Comparison of ENCODE assay signal across 11 mouse cellular contexts in genomic region chr7:35373146-35373989, GRCm38 (mm10). TPM values are rescaled to one million over a fixed set of nuclear protein-coding genes. Genes with fewer than 3 reads are reported as not detected.
DNase-seq lines count a peak whose midpoint lies in the region; ATAC-seq and TF ChIP-seq lines count a peak whose summit lies in the region.
"Had no signal": no experiment of that assay in that cellular context is flagged by ENCODE, and none has a peak within 500 bp of the region (broad histone marks: within the 10 kb centered on the region; RNA-seq: fewer than 3 reads in every experiment).

No protein-coding gene starts in this region.

- DNase-seq in heart, postnatal 10 days = no peak
- no peak for DNase-seq in ES-E14 (ENCODE audit: low read depth, low spot score)
- peak; percentile 60 for DNase-seq in kidney, adult 18-20 months
- DNase-seq in liver, embryonic 11.5 days (ENCODE audit: low spot score) = no peak
- DNase-seq in Muller cell, postnatal 12 days (ENCODE audit: inconsistent ontology term) = no peak
- no peak for DNase-seq in right cerebral cortex, postnatal 25 days
- no peak for DNase-seq in midbrain, embryonic 14.5 days
- DNase-seq: thymus, postnatal 14 days had no signal

- H3K4me2 ChIP-seq in heart, embryonic 14.5 days (ENCODE audit: low read length) = peak overlapping the region; percentile 11; the same call in 1 of the 2 replicates
- H3K4me2 ChIP-seq in liver, embryonic 11.5 days = no peak overlapping the region
- H3K4me2 ChIP-seq in midbrain, embryonic 14.5 days (ENCODE audit: low read length) = no peak overlapping the region

- H3K4me3 ChIP-seq in heart, embryonic 14.5 days (ENCODE audit: control insufficient read depth in 1 of 2, insufficient read depth in 1 of 2, low read depth in 1 of 2, low read length in 2 of 2) = no peak overlapping the region
- peak overlapping the region in 1 of 2 experiments; percentile 52; a peak in 1 of 4 replicates for H3K4me3 ChIP-seq in ES-E14 (ENCODE audit: insufficient read depth in 1 of 2, low read depth in 1 of 2, low read length in 2 of 2, poor library complexity in 1 of 2, severe bottlenecking in 1 of 2)
- no peak overlapping the region for H3K4me3 ChIP-seq in liver, embryonic 11.5 days (ENCODE audit: low read depth, low read length)
- no peak overlapping the region for H3K4me3 ChIP-seq in midbrain, embryonic 14.5 days (replicated peaks; ENCODE audit: low read depth, low read length)

- H3K27me3 ChIP-seq in heart, embryonic 14.5 days (ENCODE audit: control insufficient read depth, insufficient read depth, low read length) = no peaks in the 10 kb centered on the region
- no peaks in the 10 kb centered on the region for H3K27me3 ChIP-seq in liver, embryonic 11.5 days (replicated peaks; ENCODE audit: control insufficient read depth, insufficient read depth, low read length)
- no peaks in the 10 kb centered on the region for H3K27me3 ChIP-seq in midbrain, embryonic 14.5 days (ENCODE audit: control insufficient read depth, insufficient read depth, low read length)

- no peaks in the 10 kb centered on the region for H3K36me3 ChIP-seq in heart, embryonic 14.5 days (ENCODE audit: control insufficient read depth, insufficient read depth, low read length)
- H3K36me3 ChIP-seq in ES-E14 (ENCODE audit: control insufficient read depth, insufficient read depth, low read length, poor library complexity, severe bottlenecking) = peaks cover 6% of the 10 kb centered on the region; the same call in 1 of the 2 replicates
- no peaks in the 10 kb centered on the region; the same call in 1 of the 2 replicates for H3K36me3 ChIP-seq in liver, embryonic 11.5 days (ENCODE audit: control insufficient read depth, insufficient read depth, low read length)
- H3K36me3 ChIP-seq in midbrain, embryonic 14.5 days (ENCODE audit: control insufficient read depth, insufficient read depth, low read length) = no peaks in the 10 kb centered on the region

- WGBS in heart, embryonic 14.5 days = 54% methylated on average over 16 of the region's 16 CpGs
- WGBS in liver, embryonic 11.5 days = 69% methylated on average over 16 of the region's 16 CpGs
- 62% methylated on average over 16 of the region's 16 CpGs for WGBS in midbrain, embryonic 14.5 days

- peak; percentile 72 for ATAC-seq in heart, embryonic 14.5 days (ENCODE audit: insufficient number of reproducible peaks, insufficient read depth, low FRiP score, low read depth)
- ATAC-seq in liver, embryonic 11.5 days (replicated peaks; ENCODE audit: low FRiP score) = peak; percentile 31; the same call in 1 of the 2 replicates
- no peak for ATAC-seq in midbrain, embryonic 14.5 days (ENCODE audit: low FRiP score, low TSS enrichment)
- ATAC-seq: forebrain, embryonic 16.5 days; midbrain, embryonic 16.5 days had no signal

- 0 out of 2 replicates have a peak, but pooled peaks cover 5% of the 10 kb centered on the region for H3K9me3 ChIP-seq in heart, embryonic 14.5 days (ENCODE audit: control insufficient read depth, low read length)
- no peaks in the 10 kb centered on the region for H3K9me3 ChIP-seq in ES-E14 (ENCODE audit: control insufficient read depth, insufficient read depth, low read depth, low read length)
- no peaks in the 10 kb centered on the region for H3K9me3 ChIP-seq in liver, embryonic 11.5 days (ENCODE audit: control insufficient read depth, low read length)
- H3K9me3 ChIP-seq in midbrain, embryonic 14.5 days (ENCODE audit: control insufficient read depth, low read length) = no peaks in the 10 kb centered on the region

- peak overlapping the region in 1 of 2 experiments; percentile 28; a peak in 1 of 4 replicates for H3K27ac ChIP-seq in heart, embryonic 14.5 days (replicated peaks in 1 of 2; ENCODE audit: control insufficient read depth in 1 of 2, insufficient read depth in 1 of 2, low read depth in 2 of 2, low read length in 2 of 2)
- no peak overlapping the region for H3K27ac ChIP-seq in ES-E14 (ENCODE audit: insufficient read depth, low read depth, low read length, poor library complexity, severe bottlenecking)
- H3K27ac ChIP-seq in liver, embryonic 11.5 days (ENCODE audit: low read depth, low read length) = no peak overlapping the region
- no peak overlapping the region for H3K27ac ChIP-seq in midbrain, embryonic 14.5 days (replicated peaks; ENCODE audit: low read depth, low read length)

- in situ Hi-C loops in ES-E14 (cut with MboI; ENCODE audit: low sequenced_read_pairs in 2 of 2, unreplicated experiment in 2 of 2) = no loop called here

- intact Hi-C loops in heart, postnatal 10 days (cut with DNase I) = no loop called here

- no peak overlapping the region; the same call in 1 of the 2 replicates for H3K9ac ChIP-seq in heart, embryonic 14.5 days (ENCODE audit: low read length)
- H3K9ac ChIP-seq in ES-E14 (ENCODE audit: insufficient read depth, low read depth, low read length, poor library complexity, severe bottlenecking) = no peak overlapping the region; the same call in 1 of the 2 replicates
- no peak overlapping the region for H3K9ac ChIP-seq in liver, embryonic 11.5 days (ENCODE audit: low read depth, low read length)
- H3K9ac ChIP-seq in midbrain, embryonic 14.5 days (replicated peaks; ENCODE audit: low read length) = no peak overlapping the region

- peaks cover 3% of the 10 kb centered on the region in 2 experiments; a peak in 2 of 4 replicates for H3K4me1 ChIP-seq in heart, embryonic 14.5 days (ENCODE audit: control insufficient read depth in 2 of 2, insufficient read depth in 2 of 2, low read length in 2 of 2)
- H3K4me1 ChIP-seq in ES-E14 (ENCODE audit: control insufficient read depth in 2 of 2, insufficient read depth in 2 of 2, low read length in 2 of 2, poor library complexity in 1 of 2) = peaks cover 5 to 12% of the 10 kb centered on the region in 2 experiments; a peak in 2 of 4 replicates
- H3K4me1 ChIP-seq in liver, embryonic 11.5 days (replicated peaks; ENCODE audit: control insufficient read depth, insufficient read depth, low read length) = no peaks in the 10 kb centered on the region
- H3K4me1 ChIP-seq in midbrain, embryonic 14.5 days (ENCODE audit: control insufficient read depth, insufficient read depth, low read length) = no peaks in the 10 kb centered on the region

TF ChIP-seq in ES-E14, 5 proteins besides CTCF, POLR2A, EP300 and RAD21:
- TF ChIP-seq ZC3H11A (IDR thresholded peaks at IDR 0.05; ENCODE audit: borderline replicate concordance, low read depth, low read length) = no peak
- TF ChIP-seq ZNF384 (IDR thresholded peaks at IDR 0.05; ENCODE audit: low read depth, low read length) = peak; percentile 37; the same call in 1 of the 2 replicates
- no peak for TF ChIP-seq CHD2 (IDR thresholded peaks at IDR 0.05; ENCODE audit: low read depth, low read length)
- no peak for TF ChIP-seq MAFK (IDR thresholded peaks at IDR 0.05; ENCODE audit: insufficient read depth, low read depth, low read length)

RNA-seq across cellular contexts. Expression of gene Faap24, which starts 23.3 kb away (rescaled TPM):
- polyA plus RNA-seq in heart, embryonic 14.5 days (2014; fragmentation: Nextera tagmentation; extraction: Ambion mirVana) = 10.1 and 13.5 TPM in 2 replicates
- 1 to 10 TPM; 3.8 to 4.6 TPM for total RNA-seq in heart, postnatal 10 days (2021)
- 7.0 and 7.1 TPM in 2 replicates for total RNA-seq in ES-E14 (2012; rRNA removed)
- 40.0 and 43.6 TPM in 2 replicates for polyA plus RNA-seq in liver, embryonic 11.5 days (2014; fragmentation: Nextera tagmentation; extraction: Ambion mirVana)
- 17.7 and 19.1 TPM in 2 replicates for polyA plus RNA-seq in midbrain, embryonic 14.5 days (2014; fragmentation: Nextera tagmentation; extraction: Ambion mirVana)

RNA-seq across cellular contexts. Expression of gene Cep89, which starts 23.5 kb away (rescaled TPM):
- polyA plus RNA-seq in heart, embryonic 14.5 days (2014; fragmentation: Nextera tagmentation; extraction: Ambion mirVana) = 34.0 and 35.7 TPM in 2 replicates
- total RNA-seq in heart, postnatal 10 days (2021) = 10 to 100 TPM; 16.0 to 18.4 TPM
- 15.3 and 22.5 TPM in 2 replicates for total RNA-seq in ES-E14 (2012; rRNA removed)
- 33.4 and 33.7 TPM in 2 replicates for polyA plus RNA-seq in liver, embryonic 11.5 days (2014; fragmentation: Nextera tagmentation; extraction: Ambion mirVana)
- 19.7 and 27.2 TPM in 2 replicates for polyA plus RNA-seq in midbrain, embryonic 14.5 days (2014; fragmentation: Nextera tagmentation; extraction: Ambion mirVana)

RNA-seq across cellular contexts. Expression of gene Rhpn2, which starts 39.4 kb away (rescaled TPM):
- polyA plus RNA-seq in heart, embryonic 14.5 days (2014; fragmentation: Nextera tagmentation; extraction: Ambion mirVana) = 5.1 and 5.6 TPM in 2 replicates
- total RNA-seq in heart, postnatal 10 days (2021) = 1 to 10 TPM; 3.5 to 5.6 TPM
- 12.6 and 12.7 TPM in 2 replicates for total RNA-seq in ES-E14 (2012; rRNA removed)
- polyA plus RNA-seq in liver, embryonic 11.5 days (2014; fragmentation: Nextera tagmentation; extraction: Ambion mirVana) = 6.1 and 6.8 TPM in 2 replicates
- 1.5 and 1.9 TPM in 2 replicates for polyA plus RNA-seq in midbrain, embryonic 14.5 days (2014; fragmentation: Nextera tagmentation; extraction: Ambion mirVana)

RNA-seq across cellular contexts. Expression of gene Gpatch1, which starts 55.1 kb away (rescaled TPM):
- 11.5 and 12.2 TPM in 2 replicates for polyA plus RNA-seq in heart, embryonic 14.5 days (2014; fragmentation: Nextera tagmentation; extraction: Ambion mirVana)
- 10 to 100 TPM in 1 of 2 experiments, 1 to 10 TPM in 1; 9.2 to 12.1 TPM for total RNA-seq in heart, postnatal 10 days (2021)
- total RNA-seq in ES-E14 (2012; rRNA removed) = 10.6 and 11.0 TPM in 2 replicates
- polyA plus RNA-seq in liver, embryonic 11.5 days (2014; fragmentation: Nextera tagmentation; extraction: Ambion mirVana) = 15.3 and 16.1 TPM in 2 replicates
- polyA plus RNA-seq in midbrain, embryonic 14.5 days (2014; fragmentation: Nextera tagmentation; extraction: Ambion mirVana) = 19.7 and 22.8 TPM in 2 replicates
